Mouse (Mus musculus) megakaryocyte, embryonic 14.5 days (primary cell): ENCODE measurements around the gene Cfl1.

Experiments
- FLI1 ChIP-seq: IDR thresholded peaks from 2 replicates; pipeline ENCODE4 v1.6.1; 2012; ENCODE audit warnings: low read length, inconsistent platforms, mixed read lengths
- GATA1 ChIP-seq: IDR thresholded peaks from 3 replicates; pipeline ENCODE4 v1.6.1; 2012; ENCODE audit warnings: mixed read lengths, low read length, inconsistent platforms, borderline replicate concordance

- no peak for TF ChIP-seq GATA1
- TF ChIP-seq FLI1 = no peak
Observed at GRCm38 (mm10) chr19:5463791-5464562, 26.3 kb upstream of the Cfl1 start.
